Mouse (Mus musculus) left cerebral cortex, adult 18-20 months (tissue): Measurements from ENCODE around the gene Hcar2. TPM values are rescaled to one million over a fixed set of nuclear protein-coding genes. Genes with fewer than 3 reads are reported as not detected.

Experiments used
- DNase-seq, 2 experiments: peaks; one replicate each; pipeline ENCODE4 v3.0.0; 2021 to 2022; ENCODE audit warnings: low spot score in 2 of 2, mixed read lengths in 1 of 2
- long read RNA-seq, 2 experiments: library from polyadenylated mRNA; stranded (forward); transcript quantifications; one replicate each; pipeline ENCODE4 v2.0.0; 2021
- total RNA-seq, 2 experiments: library from RNA; stranded (reverse); gene quantifications; 2 replicates each; pipeline ENCODE4 v1.2.3; 2021

The Hcar2 gene
- total RNA-seq: not detected
- long read RNA-seq, experiment 1: 0 reads
- long read RNA-seq, experiment 2: 0 reads

DNA sequence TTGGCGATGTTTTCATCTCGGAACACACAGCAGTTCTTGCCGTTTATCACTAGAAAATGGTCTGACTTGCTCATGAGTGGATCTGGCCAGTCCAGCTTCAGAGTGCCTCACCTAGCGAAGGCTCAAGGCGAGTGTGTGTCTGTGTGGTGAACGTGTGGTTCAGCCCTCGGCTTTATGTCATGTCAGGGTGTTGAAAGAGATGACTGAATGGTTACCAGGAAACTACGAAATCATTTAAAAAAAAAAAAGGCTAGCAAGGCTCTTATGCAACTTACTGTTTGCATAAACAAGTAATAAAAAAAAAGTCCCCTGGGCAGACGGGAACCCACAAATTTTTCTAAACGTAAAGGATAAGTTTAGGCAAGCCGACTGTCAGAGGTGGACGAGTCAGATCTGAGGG, at the start of gene Hcar2:
Gene Hcar2 (minus strand): TSS at position 135 of the 400 bp plus-strand sequence.
- DNase-seq: no peak

DNA sequence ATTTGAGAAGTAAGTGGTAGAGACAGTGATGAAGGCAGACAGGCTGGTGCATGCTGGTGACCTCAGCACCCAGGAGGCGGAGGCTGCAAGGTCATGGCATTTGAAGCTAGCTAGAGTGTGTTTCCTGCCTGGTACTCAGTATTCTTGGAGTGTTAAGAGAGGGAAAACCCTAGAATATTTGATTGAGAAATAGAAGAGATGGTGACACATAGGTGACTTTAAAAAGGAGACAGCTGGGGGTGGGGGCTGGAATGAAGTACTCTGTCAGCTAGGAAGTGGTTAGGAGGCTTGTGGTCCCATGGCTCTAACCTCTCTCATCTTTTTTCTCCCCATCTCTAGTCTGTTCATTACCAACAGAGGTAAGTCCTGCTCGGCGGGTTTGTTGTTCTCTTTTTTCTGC, 49.6 kb upstream of the Hcar2 start:
- no peak for DNase-seq

DNA sequence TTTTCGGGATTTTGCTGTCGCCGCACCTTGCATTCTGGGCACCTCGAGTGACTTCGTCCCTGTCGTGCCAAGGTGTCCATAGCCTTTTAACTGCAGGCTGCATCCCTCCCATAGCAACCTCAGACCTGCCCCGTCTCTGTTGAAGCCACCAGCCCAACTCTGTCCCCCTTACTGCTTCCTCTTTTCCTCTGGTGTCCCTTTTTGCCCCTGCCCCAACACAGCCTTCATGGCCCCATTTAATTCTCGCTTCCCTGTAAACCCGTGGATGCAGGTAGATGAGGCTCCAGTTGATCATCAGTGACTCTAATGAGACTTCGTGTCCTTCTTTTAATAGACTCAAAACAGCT, 42.3 kb upstream of the Hcar2 start:
- DNase-seq: no peak

DNA sequence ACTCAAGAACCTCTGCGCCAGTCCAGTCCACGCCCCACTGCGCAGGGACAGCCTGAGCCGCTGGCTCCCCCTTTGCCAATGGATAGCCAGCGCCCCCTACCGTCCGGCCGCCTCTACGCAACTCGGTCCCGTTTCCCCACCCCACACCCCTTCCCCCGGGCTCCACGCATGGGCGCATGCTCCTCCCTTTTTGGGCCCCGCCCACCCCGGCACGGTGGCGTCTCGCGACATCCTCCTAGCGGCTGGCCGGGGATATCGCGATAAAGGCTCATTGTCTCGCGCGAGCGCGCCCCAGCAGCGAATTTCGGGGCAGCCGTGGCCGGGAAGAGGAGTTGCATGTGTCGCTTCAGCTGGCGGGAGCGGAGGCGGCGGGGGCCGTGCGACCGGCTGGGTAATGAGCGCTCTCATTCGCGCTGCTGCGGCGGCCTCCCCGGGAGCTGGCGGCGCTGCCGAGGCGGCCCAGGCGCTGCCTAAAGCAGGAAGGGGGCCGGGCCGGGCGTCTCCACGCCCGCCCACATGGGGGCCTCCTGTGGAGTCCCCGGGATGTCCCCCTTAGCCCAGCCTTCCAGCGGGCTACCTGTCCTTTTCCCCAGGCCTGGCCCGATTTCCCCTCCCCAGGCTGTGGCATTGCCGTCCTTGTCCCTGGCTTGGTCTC, 41.8 kb upstream of the Hcar2 start, which contains the start of gene Denr:
Gene Denr (plus strand): TSS at position 200 of the 655 bp plus-strand sequence.
- DNase-seq: peak; percentile 99 to 100

DNA sequence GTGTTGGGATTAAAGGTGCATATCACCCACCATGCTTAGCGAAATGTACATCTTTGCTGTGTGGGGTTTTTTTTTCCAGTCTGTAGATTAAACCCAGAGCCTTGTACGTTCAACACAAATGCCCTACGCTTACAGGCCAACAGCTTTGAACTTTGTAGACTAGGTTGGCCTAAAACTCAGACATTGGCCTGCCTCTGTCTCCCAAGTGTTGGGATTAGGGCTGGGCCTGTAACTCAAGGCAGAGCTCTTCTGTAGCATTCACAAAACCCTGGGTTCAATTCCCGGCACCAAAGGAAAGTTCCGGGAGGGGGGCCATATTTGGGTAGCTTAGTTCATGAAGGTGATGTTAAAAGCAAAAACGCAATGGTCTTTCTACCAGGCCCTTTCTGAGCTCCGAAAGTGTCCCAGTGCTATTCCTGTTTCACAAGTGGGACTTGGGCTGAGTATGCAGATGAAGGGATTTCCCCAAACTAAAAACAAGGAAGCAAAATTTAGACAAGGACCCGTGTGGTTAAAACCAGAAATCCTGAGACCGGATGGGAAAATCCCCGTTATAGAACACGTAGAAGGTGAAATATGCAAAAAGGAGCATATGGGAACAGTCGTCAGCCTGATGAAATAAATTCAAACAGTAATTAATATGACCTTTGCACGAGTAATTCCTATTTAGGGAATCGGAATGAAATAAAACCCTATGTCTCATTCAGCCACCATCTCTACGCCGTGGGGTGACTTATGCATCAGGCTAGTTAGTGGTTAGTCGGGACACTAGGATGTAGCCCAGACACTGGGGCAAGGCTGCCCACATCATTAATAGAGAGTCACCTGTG, 41.1 kb upstream of the Hcar2 start:
- DNase-seq: no peak

DNA sequence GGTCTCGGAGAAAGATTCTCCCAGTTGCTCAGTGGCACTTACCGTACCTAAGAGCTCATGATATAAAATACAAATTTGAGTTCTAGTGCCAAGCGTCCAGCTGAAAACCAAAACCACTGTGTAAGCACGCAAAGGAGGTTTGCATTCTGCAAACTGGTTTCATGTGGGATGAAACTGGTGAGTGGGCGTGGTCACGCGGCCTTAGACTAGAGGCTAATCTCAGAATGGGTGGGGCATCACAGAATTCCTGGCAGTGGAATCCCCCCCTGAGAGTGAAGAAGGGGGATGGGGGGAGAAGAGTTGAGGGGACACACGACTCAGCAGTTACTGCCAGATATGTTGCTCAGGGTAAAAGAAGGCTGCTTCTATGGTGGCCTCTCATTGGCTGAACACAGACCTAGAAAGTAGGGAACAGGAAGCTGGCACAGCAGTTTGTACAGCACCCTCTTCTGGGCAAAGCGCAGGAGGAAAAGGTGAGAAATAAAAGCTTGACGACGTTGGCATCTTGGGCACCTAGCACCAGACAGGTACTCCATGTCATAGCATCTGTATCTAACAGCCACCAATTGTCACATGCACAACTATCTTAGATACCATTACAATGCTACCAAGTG, 38.9 kb upstream of the Hcar2 start:
- DNase-seq: no peak

DNA sequence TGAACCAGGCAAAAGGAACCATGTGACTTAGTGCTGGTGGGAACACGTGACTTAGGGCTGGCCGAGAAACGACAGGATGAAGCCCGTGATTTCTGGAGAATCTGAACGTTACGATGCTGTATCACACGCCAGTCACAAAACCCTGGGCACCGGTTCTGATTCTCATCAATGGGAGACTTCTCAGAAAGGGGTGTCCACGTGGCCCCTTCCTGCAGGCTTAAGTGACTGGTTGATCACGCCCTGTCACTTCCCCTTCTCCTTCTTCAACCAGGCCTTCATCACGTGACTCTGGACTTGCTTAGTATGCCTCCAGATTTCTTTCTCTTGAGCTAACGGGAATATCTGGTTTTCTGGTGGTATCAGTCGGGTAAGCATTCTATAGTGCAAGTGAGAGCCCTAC, 32.1 kb upstream of the Hcar2 start:
- DNase-seq: no peak

DNA sequence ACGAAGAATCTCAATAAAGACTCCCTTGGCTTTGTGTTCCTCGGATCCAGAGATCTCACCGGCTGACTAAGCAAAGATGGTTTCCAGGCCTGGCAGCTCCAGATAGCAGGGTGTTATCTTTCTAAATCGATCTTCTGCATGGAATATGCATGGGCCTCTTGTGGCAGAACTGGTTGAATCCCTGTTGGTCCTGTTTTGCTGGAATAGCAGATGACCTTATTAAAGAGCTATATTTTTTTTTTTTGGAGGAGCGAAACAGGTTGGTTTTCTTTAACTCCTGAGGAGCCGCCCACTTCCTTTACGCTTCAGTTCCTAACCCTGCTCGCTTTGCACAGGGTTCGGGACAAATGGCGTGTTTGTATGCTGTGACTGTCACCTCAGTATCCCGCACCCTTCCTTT, 31.1 kb upstream of the Hcar2 start:
- DNase-seq: no peak

DNA sequence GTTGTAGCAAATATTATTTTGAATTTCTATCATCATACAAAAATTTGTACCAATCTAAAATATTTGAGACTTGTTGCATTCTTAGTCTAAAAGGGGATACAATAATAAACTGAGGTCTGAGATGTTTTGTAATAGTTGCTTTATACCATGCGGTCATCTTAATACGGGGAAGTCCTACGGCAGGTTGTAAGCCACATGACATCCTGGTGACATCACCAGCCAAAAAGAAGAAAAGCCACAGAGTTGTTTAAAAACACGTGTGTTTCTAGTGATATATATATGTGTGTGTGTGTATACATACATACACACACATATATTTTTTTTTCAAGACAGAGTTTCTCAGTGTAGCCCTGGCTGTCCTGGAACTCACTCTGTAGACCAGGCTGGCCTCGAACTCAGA, 28.2 kb upstream of the Hcar2 start:
- no peak for DNase-seq

DNA sequence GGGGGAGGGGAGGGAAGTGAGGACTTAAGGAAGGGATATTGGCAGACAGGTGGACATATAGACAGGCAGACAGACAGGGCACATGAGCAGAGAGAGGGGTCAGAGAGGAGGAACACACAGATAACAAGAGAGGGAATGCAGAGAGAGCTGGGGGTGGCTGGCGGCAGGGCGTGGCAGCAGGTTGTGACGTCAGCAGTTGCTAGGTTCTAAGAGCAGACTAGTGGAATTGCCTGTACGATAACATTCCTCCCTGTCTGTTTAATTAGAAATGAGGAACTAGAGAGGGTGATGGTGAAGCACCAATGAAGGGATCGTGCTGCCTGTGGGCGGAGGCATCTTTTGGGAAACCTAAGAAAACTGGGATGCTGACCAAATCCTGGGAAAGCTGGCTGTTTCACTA, 26.4 kb upstream of the Hcar2 start:
- peak; percentile 16 to 40 for DNase-seq

DNA sequence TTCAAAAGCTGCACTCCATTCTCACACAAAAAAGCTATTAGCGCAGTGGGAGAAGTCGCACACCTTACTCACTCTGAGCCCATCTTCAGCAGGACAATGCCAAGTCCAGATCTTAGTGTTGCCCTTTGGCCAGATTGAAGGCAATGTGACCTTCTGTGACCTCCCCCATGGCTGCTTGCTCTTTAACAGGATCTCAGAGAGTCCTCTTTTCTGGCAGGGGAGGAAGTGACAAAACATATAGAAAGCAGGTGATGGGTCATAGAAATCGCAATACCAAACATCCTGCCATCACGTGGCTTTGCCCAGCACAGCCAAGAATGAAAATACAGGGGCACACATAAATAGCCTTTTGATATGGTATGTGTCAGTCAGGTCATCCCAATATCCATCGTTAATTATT, 25.7 kb upstream of the Hcar2 start:
- no peak for DNase-seq

DNA sequence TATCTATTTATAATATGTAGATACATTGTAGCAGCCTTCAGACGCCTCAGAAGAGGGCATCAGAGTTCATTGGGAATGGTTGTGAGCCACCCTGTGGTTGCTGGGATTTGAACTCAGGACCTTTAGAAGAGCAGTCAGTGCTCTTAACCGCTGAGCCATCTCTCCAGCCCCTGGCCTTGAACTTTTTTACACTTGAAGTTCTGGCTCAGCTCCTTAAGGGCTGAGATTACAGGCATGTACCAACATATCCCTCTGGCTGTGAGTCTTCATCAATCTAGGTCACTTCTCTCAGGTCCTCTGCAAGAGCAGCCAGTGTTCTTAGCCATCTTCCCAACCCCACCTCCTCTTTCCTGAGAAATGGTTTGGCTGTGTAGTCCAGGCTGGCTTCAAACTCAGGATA, 25.0 kb upstream of the Hcar2 start:
- no peak for DNase-seq

DNA sequence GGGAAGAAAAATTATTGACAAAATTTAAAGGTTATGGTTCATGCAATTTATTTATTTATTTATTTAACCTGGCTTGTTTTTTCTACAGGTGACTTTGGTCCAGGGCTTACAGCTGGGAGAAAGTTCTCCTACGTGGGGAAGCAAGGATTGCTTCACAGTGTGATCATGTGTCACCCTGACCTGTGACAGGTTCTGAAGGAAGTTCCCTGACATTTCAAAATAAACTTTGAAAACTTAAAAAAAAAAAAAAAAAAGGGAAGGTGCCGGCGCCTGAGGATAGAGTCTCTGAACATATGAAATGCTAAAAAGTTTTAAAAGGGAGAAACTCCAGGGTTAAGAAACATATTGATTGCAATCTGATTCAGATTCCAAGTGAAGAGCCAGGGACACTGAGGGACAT, 21.1 kb upstream of the Hcar2 start:
- no peak for DNase-seq

DNA sequence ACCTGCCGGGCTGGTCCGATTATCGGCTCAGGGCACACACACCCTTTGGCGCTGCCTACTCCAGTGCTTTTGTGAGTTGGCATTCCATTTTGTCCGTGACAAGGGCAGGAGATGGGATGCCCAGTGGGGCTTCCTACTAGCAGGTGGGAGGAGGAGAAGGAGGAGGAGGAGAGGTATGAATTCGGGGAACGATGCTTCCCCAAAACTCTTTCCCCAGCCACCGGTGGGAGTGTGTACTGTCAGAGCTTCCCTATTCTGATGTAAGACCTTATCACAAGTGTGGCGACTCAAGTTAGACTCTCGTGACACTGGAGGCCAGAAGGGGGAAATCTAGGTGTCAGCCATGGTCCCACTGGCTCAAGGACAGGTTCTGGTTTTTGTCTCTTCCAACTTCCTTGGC, 19.0 kb upstream of the Hcar2 start:
- no peak for DNase-seq

DNA sequence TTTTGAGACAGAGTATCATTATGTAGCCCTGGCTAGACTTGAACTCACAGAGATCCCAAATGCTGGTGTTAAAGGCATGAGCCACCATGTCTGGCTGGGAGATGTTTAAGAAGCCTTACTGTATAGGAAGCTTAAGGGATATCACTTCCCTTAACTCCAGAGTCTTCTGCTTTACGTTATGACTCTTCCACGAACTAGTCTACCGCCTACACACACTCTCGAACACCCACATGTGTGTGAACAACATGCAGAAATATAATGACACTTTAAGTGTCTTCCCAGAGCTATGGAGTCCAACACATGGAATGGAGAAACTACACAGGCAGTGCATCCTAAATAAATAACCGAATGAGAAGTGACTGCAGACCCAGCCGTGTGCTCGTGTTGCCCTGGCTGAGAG, 18.6 kb upstream of the Hcar2 start:
- DNase-seq: no peak

DNA sequence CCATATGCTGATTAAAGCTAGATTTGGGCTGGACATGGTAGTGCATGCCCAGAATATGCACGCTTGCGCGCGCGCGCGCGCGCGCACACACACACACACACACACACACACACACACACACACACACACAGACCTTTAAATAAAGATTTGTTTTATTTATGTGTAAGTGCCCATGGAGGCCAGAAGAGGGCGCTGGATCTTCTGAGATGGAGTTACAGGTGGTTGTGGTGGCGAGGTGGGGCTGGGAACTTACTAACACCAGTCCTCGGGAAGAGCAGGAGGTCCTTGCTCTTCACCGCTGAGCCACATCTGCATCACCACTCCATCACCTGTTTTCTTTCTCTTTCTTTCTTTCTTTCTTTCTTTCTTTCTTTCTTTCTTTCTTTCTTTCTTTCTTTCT, 15.5 kb upstream of the Hcar2 start:
- DNase-seq: no peak

DNA sequence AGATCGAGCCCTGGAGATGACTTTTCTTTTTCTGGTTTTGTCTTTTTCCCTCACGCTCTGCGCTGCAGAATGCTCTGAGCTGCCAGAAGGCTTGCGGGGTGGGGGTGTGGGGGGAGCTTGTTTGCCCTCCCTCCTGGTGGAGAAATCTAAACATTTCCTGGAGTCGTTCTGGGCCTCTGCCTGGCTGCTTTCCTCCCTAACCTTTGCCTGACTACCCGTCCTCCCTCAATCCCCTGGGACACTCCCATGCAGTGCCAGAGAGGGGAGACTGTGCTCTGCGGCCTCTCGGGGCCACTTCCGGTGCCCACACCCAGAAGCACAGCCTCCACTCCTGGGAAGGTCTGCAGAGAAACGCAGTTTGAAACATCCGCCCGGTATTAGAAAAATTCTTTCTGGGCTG, 14.6 kb upstream of the Hcar2 start, which contains the start of gene Hcar1:
Gene Hcar1 (minus strand): TSS at position 93 of the 400 bp plus-strand sequence.
- DNase-seq: no peak

DNA sequence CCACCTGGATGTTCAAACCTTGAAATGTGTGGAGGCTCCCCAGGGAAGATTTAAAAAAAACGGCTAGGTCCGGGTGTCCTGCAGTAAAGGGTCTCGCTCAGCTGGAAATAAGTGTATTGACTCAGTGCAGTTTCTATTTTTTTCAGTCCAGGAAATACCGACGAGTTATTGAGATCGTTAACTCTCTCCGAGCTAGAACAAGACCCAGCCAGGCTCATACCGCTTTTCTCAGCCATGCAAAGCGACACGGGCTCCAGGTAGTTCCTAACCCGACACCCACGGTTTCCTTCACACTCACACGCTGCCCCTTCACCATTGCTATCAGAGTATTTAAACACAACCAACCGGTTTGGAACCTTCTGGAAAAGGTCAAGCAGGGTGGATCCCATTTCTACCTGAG, 12.8 kb upstream of the Hcar2 start:
- no peak for DNase-seq

DNA sequence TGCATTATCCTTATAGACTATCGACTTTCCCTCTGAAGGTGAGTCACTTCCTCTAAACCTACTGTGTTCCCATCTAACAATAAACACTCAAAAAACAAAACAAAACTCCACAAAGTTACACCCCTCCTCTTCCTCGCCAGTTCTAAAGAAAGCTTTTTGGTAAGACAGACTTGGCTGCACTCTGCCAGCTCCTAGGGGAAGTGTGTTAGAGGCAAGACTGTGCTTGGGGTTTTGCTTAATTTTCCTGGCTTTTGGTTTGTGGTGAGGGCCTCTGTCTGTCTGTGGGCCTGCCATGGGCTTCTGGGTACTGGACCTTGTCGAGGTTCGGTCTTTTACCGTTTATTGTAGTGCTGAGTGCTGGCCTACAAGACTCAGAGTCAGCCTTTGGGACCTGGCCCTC, 8.9 kb upstream of the Hcar2 start:
- no peak for DNase-seq

DNA sequence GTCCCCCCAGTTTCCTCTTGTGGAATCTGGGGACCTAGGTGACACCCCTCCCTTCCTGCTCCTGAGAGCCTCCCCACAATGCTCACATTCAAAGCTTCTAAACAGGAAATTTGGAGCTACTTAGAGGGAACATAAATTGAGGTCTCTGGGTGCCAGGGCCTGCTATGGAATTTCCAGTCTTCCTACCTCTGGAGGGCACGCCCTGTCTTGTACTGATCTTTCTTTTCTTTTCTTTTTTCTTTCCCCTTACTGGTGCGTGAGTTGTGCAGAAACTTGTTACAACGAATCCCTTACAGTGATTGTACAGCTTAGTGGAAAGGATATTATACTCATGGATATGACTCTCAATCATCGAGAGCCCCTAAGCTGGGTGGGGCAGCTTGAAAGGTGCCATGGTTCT, 4.3 kb upstream of the Hcar2 start:
- no peak for DNase-seq

DNA sequence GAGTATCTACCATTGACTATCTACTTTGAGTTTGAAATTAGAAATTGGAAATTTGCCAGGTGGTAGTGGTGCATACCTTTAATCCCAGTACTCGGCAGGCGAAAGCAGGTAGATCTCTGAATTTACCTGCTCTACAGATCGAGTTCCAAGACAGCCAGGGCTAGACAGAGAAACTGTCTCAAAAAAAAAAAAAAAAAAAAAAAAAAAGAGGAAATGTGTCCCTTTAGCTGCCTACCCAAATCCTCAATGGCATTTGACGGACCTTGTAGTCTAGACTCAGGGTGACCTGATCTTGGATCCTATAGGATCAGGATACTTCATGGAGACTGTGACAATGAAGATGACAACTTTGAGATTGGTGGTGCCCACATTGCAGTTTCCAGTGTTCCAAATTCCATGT, 1.2 kb upstream of the Hcar2 start:
- DNase-seq: no peak

DNA sequence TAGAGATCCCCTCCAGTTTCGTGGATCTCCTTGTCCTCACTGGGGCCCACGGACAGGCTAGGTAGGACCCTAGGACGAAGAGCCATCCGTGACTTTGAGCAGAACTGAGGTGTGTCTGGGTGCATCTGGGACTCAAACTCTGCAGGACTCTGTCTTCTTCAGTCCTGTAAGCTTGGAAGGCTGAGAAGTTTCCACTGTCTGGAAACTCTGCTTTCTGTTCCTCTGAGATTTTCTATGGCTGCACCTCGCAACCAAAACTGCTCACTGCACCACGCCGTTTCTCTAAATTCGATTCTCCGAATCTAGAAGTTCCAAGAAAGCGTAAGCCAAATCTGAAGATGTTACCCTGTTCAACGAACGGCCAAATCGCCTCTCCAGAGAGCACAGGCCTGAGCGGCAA, 1.4 kb downstream of the Hcar2 start:
- no peak for DNase-seq
